Mouse (Mus musculus) spleen, postnatal 4 days (tissue): ENCODE results near the gene Zbed4.
A peak's percentile ranks its signal among the peaks of the same experiment; 100 is the strongest.
"Not testable (repeated sequence)": the region's sequence is repeated elsewhere in the genome, so short reads cannot be mapped to it uniquely, and the experiment has no call there.

Experiments
- DNase-seq, 2 experiments: peaks; one replicate each; pipeline ENCODE4 v3.0.0; 2022; ENCODE audit warnings: low spot score in 2 of 2

Zbed4 gene

GRCm38 (mm10) chr15:88808121-88808520 lies 56.7 kb downstream of the Zbed4 start:
- DNase-seq, result peak in 1 of 2 experiments; percentile 53

DNA sequence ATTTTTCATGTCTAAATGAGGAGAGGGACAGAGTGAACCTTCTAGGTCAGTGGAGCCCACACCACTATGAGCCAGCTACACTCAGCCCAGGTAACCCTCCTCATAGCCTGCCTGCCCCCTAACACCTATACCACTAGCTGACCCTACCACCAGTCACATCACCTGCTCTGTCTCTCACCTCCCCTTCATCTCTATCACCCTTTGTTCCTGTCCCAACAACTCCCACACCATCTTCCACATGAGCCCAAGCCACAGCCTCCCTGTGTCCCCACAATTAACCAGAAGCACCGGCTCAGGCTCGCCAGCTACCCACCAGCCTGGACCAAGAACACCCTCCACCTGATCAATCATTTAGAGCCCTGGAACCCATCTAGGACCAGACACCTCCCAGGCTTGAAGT lies 58.9 kb downstream of the Zbed4 start:
- no peak for DNase-seq

DNA sequence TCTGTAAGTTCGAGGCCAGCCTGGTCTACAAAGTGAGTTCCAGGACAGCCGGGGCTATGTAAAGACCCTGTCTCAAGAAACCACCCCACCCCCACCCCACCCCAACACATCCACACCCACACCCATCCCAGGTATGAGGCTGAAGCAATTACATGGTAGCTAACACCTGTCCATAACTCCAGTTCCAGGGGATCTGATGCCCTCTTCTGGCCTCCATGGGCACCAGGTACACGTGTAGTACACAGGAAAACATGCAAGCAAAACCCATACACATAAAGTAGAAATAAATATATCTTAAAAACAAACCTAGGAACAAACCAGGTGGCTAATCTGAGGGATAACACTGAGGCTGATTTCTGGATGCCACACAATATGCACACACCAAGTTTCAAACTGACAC lies 61.8 kb downstream of the Zbed4 start:
- no peak for DNase-seq

- DNase-seq, result not testable (repeated sequence)
Observed at GRCm38 (mm10) chr15:88813873-88814272, 62.4 kb downstream of the Zbed4 start.

- no peak for DNase-seq
Observed at GRCm38 (mm10) chr15:88814411-88815047, 63.1 kb downstream of the Zbed4 start.

- DNase-seq, result no peak
Observed at GRCm38 (mm10) chr15:88815196-88815700, 63.8 kb downstream of the Zbed4 start.

DNA sequence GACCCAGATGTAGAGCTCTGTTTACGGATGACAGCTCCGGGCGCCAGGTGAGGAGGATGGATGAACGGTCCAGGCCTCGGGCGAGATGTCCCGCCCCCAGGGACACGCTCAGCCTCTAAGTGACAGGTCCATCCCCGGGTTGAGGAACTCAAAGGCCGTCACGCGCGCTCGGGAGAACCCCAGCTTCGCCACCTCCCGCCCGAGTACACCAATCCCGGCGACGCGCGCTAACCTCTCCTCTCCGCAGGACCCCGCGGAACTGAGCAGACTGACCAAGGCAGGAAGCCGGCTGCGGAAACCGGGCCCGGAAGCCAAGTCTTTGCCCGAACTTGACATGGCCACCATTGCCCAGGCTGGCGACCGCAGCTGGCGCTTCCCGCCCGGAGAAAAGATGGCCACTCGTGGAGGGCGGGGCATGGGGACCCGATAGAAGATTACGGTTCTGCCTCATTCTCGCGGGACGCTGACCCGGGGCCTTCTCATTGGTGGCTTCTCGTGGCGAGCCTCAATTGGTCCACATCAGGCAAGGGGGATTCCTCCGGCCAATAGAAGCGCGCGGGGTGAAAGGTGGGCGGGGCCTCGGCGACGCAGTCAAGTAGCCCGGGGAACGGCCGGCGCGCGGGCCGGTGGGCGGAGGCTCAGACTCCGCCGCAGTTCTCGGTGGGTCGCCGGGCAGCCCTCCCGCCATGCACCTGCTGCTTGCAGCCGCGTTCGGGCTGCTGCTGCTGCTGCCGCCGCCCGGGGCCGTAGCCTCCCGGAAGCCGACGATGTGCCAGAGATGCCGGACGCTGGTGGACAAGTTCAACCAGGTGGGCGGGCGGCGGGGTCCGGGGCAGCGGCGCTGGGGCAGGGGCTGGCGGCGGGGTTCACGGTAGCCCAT lies 67.8 kb downstream of the Zbed4 start, which contains the start of the genes Alg12 and Creld2:
Alg12 (minus strand) TSS at position 293 of the 880 bp plus-strand sequence.
Creld2 (plus strand) TSS at position 621 of the 880 bp plus-strand sequence.
- peak; percentile 98 to 99 for DNase-seq

DNA sequence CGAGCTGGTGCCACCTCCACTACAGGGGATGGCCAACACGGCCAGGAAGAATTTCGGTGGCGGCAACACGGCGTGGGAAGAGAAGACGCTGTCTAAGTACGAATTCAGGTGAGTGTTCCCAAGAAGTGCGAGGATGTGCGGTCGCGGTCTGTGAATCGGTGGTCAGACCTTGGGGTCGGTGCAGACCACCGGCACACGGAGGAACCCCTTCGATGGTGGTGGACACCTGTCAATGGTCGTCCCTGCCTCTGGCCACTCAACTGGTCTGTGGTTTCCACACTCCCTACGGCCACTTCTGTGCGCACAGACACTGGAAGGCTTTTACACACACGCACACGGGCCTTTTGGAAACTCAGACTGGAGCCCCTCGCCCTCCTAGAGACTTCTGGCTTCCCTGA lies 68.4 kb downstream of the Zbed4 start:
- DNase-seq, result no peak

DNA sequence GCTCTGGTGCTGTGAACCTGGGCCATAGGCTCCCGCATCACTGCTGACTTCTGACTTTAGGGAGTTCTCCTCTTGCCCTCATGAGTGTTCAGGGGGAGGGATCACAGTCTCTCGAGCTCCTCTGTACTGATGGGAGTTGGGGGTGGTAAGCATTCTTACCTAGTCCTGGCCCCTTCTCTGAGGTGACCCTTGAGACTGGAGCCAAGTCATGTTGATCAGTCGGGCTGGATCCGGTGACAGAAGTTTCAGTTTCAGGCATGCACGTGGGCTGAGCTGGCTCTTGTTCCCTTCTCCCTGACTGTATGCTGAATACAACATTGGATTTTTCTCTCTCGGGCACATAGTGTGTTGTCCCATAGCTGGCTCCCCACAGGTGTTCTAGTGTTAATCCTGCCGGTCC lies 69.9 kb downstream of the Zbed4 start:
- DNase-seq, result no peak

DNA sequence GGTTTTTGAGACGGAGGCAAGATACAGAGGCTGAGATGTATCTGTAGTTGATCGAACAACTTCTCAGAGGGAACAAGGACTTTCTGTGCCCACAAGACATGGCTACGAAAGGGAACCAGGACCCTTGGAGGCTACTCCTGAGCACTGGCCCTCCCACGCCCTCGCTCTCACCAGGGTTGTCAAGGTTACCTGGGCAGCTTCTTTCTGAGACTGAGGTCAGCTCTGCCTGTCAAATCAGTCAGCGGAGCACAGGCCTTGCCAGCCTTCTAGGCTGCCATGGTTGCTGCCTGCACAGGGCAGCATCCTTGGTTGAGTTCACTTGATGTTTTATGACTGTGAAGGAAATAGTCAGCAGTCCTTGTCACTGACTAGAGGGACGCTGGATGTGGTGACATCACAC lies 71.1 kb downstream of the Zbed4 start:
- no peak for DNase-seq

GRCm38 (mm10) chr15:88823376-88823775 lies 71.9 kb downstream of the Zbed4 start:
- no peak for DNase-seq

- DNase-seq, result no peak
Observed at GRCm38 (mm10) chr15:88827466-88827865, 76.0 kb downstream of the Zbed4 start.

GRCm38 (mm10) chr15:88827991-88828799 lies 76.7 kb downstream of the Zbed4 start:
- DNase-seq, result peak; percentile 64 to 82

DNA sequence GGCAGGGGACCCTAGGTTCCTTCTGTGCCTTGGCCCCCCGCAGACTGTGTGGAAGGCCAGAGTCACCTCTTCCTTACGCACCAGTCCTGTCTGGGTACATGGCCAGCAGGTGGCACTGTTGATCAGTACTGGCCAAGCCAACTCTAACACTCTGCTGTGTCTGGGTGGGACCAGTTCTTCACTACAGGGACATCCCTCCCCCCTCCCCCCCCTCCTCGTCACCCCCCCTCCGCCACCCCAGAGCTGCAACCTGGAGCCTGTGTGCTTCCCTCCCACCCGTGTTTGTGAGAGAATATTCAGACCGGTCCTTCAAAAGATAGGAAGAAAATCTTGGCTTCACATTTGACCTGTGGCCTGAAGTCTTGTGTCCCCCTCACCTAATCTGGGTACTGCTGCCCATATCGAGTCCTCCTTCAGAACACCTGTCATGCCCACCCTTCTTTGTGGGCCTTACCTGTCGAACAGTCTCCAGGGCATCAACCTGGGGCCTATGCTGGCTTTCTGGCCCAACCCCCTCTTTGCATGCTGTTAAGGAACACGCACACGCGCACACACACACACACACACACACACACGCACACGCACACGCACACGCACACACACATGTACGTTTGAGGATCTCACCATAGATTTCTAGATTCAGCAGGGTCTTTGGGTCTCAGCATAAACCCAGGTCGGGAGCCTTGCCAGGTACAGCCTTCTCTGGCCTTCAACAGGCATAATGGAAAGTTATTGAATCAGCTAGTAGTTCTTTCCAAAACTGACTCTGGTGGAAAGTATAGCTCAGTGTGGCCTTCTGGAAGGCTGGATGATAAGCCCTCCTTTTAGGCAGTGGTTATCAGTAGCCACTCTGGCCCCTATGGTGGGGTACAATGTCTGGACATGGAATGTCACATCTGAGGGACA lies 77.6 kb downstream of the Zbed4 start:
- peak; percentile 82 to 94 for DNase-seq

DNA sequence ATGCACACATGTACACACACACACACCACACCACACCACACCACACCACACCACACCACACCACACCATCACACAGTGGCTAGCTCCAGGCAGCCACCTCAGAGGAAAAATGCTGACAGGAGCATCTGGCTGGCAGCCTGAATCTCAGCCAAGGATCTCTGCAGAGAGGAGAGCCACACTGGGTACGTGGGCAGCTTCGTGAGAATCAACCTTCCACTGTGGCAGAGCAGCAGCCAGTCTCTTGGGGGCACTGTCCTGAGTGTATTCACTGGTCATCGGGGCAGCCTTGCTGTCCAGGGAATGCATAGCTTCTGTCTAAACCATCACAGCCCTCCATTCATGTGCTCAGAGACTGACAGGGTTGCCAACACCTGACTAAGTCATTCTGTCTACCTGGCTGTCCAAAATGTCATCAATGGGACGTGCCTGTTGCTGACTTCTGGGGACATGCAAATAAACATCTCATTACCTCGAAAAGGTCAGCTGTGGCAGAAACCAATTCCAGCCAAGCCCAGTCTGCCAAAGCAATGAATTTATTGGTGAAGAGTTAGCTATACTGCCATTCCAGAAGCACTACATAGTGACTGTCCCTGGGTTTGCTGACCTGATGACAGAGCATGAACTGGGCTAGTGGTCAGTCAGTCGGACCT lies 78.5 kb downstream of the Zbed4 start:
- no peak for DNase-seq

- no peak for DNase-seq
Observed at GRCm38 (mm10) chr15:88830696-88831095, 79.2 kb downstream of the Zbed4 start.

DNA sequence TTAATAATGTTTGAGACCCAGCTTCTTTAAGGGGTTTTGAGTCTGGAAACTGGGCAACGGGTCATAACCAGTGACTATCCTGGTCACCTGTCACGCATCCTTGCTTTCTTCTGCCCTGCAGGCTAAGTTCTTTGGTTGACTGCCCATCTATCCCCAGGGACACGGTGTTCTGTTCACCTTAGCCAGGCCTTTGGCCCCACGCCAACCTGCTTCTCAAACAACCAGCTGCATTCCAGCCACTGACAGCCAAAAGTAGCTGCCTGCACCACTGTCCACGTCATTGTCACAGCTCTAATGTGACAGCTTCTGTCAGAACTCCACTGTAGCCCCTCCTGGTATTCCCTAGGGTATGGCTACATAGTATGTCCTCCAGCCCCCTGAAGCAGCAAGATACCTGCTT lies 80.0 kb downstream of the Zbed4 start:
- DNase-seq, result no peak

DNA sequence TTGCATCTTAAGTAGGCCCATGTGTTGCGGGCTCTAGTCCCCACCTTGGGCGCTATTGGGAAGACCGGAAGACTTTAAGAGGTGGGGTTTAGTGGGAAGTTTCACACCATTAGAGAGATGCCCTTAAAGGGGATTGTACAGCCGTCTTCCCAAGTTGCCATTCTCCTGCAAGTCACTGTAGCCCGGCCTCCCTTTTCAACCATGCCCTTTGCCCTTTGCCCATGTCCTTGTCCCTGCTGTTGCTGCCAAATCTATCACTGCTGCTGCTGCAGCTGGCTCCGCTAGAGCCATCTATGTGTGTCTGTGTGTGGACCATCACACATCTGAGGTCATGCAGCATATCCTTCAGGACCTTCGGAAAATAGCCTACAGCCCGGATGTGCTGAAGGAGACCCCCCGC lies 81.1 kb downstream of the Zbed4 start:
- DNase-seq, result no peak
